Mouse (Mus musculus) thymus, postnatal 4 days (tissue): ENCODE data around the gene Rab27a.

Source experiments
- DNase-seq: peaks from one replicate; pipeline ENCODE4 v3.0.0; 2021

The Rab27a gene

GRCm38 (mm10) chr9:73044146-73045079 lies at the start of gene Rab27a:
Gene Rab27a (plus strand): TSS chr9:73044854.
- DNase-seq, result peak; percentile 94

DNA sequence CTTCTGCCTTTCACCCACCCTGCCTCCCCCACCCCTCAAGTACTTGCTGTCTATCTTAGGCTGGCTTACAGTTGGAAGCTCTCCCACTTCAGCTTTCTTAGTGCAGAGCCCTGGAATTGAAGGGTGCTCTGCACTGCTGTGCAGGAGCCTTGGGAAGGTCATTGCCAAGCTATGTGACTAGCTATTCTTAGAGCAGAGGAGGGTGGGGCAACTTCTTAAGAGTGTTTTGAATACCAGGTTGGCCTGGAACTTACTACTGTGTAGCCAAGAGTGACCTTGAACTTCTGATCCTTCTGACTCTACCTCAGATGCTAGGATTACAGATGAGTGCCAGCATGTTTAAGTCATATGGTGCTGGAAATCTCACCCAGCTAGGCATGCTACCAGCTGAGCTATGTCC lies 48.5 kb upstream of the Rab27a start:
- DNase-seq, result no peak

DNA sequence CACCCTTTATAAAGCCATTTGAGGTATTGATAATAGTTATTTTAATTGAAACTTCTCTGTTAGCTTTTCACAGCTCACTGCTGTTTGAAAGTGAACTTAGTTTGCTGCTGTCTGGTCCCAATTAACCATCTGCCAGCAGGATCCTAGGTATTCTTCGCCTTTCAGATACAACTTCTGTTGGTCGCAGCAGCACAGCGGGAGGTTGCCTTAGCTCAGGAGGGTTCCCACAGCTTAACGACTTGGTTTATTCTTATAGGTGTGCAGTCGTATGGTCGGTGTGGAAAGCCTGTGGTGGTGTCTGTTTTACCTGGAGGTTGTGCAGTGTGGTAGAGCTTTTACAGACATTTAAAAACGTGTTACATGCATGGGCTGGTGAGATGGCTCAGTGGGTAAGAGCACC lies 47.8 kb upstream of the Rab27a start:
- DNase-seq, result no peak

- DNase-seq, result no peak
Measured at GRCm38 (mm10) chr9:73000487-73000886, 44.2 kb upstream of the Rab27a start.

DNA sequence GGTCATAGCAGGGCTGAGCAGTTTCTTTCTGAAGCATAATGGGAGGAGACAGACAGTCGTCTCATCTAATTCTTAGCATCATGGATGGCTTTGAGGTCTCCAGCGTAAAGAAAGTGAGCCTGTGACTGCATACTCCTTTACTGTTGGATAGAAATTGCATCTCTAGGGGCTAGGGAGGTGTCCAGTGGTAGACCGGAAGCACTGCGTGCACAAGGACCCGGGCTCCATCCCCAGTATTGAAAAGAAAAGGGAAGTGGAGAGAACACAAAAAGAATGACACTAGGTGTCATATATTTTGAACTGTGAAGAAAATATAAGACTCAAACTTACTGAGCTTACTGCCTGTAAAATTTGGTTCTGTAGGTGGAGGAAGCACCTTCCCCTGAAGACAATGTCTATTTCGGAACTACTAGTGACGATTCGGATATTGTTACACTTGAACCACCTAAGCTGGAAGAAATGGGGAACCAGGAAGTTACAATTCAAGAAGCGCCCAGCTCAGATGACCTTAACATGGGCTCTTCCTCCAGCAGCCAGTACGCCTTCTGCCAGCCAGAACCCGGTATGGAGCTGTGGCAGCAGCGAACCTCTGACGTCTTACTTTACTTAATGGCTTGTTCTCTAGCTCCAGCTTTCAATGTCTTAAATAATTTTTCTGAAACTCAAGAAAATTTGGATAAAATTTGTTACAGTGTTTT lies 43.2 kb upstream of the Rab27a start:
- no peak for DNase-seq

GRCm38 (mm10) chr9:73002177-73002576 lies 42.5 kb upstream of the Rab27a start:
- DNase-seq, result no peak

GRCm38 (mm10) chr9:73004076-73004475 lies 40.6 kb upstream of the Rab27a start:
- DNase-seq, result no peak

DNA sequence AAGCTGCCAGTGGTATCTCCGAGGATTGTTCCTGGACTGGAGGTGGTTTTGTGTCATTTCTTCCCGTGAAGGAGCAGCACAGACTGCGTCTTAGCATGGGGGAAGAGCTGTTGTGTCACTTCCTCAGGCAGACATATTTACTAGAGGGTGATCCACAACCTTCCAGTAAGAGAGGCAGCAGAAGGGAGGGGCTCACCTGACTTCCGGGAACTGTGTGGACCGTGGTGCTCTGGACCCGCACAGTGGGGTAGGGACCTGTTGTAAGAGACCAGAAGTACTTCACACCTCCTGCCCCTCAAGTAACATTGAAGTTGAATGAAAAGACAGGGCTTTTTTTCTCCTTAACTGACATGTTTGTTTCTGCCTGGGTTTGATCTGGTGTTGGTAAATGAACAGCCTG lies 39.5 kb upstream of the Rab27a start:
- DNase-seq, result no peak

DNA sequence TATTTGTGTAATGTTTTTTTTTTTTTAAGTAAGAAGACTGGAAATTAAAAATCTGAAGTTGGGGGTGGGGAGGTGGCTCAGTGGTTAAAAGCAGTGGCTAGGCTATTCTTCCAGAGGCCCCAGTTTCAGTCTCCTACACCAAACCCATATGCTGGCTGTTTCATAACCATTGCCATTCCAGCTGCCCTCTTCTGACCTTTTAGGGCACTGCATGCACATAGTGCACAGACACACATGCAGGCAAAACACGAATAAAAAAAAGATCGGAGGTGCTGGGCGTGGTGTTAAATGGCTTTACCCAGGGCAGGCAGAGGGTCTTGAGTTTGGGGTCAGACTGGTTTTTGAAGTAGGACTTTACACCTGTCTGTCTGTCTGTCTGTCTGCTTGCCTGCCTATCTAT lies 38.5 kb upstream of the Rab27a start:
- peak; percentile 50 for DNase-seq

GRCm38 (mm10) chr9:73008384-73008783 lies 36.3 kb upstream of the Rab27a start:
- no peak for DNase-seq

DNA sequence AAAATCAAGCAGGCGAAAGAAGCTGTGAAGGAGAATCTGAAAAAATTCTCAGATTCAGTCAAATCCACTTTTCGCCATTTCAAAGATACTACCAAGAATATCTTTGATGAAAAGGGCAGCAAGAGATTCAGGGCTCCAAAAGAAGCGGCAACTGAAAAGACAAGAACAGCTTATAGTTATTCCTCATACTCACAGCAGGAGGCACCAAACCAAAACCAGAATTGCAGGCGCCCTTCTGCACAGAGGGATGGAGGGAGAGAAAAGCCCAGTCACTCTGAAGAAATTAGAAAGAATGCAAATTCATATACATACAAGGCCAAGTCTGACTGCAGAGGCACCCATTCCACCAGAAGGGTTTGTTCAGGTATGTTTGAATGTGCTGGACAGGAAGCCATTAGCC lies 32.0 kb upstream of the Rab27a start:
- no peak for DNase-seq

- no peak for DNase-seq
Measured at GRCm38 (mm10) chr9:73014724-73015123, 29.9 kb upstream of the Rab27a start.

- DNase-seq, result no peak
Measured at GRCm38 (mm10) chr9:73019841-73020240, 24.8 kb upstream of the Rab27a start.

DNA sequence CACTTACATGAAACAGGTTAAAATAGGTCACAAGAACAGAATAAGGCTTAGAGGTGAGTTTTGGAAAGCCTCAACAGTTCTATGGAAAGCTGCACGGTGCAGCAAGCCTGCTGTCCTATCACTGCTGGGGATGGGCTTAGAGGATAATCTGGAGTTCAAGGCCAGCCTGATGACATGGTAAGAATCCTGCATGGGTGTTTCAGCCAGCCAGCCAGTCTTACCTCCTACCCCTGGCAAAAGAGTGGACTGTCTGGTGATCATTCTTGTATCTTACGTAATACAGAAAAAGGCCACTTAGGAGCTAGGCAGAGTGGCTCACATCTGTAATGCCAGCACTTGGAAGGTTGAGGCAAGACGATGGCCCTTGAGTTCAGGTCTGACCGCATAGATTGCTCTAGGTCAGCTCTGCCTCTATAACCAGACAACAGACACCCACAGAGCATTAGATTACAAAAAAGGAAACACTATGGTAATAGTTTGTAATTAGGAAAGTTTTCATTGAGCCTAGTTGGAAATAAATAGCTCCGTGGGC lies 24.0 kb upstream of the Rab27a start:
- DNase-seq, result no peak

DNA sequence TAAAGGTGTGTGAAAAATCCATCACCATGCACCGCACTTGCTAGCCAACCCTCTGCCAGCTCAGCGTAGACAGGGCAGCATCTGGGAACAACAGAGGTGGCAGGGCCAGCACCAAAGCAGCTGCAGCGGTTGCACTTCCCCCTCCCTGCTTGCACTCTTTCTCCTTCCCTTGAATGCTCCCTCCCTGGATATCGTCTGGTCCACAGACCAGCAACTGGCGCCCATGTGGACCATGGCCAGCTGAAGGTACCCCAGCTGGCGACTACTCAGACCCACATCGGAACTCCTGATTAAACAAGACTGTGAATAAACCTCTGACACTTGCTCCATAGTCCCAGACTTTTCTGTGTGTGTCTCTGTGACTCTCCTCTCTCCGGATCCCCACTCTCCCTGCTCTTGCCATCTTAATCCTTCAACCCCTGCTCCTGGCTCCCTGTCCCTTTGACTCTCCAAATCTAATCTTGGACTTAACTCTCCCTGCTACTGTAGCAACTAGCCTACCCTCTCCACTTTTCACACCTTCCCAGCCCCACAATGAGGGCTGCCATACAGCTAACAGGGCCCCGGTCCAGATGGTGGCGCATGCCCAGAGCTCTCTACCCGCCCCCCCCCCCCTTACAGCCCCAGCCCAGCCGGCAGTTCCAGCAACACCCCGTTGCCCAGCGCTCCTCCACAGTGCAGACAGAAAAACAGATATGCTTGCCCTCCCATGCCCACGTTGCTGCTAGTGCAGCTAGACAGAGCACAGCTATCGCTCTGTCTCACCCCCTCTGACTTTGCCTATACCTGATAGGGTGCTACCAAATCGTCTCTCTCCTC lies 18.6 kb upstream of the Rab27a start:
- DNase-seq, result no peak

DNA sequence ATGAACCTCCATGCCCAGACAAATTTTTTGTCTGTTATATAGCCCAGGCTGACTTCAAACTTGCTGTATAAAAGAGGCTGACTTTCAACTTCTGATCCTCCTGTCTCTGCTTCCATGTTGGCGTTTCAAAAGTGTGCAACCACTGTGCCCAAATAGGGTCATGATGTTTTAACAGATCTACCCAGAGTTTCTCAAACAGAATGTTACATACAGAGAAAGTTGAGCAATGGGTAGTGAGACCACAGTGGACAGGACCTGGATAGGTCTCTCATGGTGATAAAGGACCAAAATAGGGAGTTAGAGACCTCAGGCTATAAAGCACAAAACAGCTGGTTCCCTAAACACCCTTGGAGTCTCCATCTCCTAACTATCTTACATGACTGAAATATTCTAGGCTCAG lies 14.2 kb upstream of the Rab27a start:
- no peak for DNase-seq

DNA sequence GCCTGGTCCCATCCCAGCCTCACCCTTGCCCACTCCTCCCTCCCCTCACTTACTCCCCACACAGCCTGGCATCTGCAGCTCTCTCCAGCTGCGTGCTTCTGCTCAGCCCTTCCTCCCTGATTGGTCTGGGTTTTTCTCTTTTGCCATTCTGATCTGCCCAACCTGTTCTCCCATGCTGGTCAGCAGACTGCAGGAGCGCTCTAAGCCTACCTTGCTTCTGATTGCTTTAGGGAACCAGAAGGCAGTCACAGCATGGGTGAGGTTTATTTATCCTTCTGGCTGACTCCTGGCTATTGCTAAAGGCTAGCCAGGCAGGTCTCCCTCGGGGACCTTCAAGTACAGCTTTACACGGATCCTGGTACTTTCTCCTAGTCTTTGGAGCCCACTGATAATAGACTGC lies 13.2 kb upstream of the Rab27a start:
- no peak for DNase-seq

DNA sequence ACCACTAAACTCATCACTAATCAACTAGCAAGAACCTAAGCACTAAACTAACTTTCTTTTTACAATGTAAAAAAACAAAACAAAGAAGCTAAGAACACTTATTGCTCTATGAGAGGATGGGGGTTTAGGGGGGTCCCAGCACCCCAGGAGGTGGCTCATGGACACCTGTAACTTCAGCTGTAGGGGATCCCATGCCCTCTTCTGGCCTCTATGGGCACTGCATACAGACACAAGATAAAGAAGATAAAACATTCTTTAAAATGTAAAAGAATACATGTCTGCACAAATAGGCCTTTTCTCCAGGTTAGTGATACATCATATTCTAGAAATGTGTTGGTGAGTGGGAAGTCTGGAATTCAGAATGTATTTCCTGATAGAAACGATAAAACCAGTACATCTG lies 11.2 kb upstream of the Rab27a start:
- no peak for DNase-seq

DNA sequence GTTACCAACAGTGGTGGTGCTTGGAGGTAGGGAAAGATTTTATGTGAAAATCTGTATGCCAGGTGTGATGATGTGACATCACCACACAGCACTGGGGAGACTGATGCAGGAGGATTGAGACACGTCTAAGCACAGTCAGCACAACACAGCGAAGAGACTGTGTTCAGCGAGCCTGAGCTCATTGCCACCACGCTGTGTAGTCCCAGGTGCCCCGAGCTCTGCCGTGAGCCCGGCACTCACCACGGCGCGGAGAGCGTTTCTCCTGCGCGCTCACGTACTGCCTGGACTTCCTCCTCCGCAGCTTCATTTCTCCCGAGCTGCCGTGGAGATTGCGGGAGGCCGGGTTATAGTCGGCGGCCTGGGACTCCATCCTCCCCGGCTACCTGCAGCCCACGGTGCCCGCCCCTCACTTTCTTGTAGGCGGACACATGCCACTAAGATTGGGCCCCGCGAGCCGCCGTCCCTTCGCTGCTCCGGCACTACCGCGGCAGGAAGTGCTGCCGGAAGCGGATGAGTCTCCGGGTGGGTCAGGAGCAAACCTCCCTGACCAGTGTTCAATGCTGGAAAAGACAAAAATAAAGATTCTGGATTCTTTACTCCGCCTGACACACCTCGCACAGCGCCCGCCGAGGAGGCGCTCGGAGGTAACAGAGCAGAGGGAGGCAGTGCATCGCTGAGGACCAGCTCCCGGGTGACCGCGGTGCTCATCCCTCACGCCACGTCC lies 5.3 kb upstream of the Rab27a start:
- DNase-seq, result peak; percentile 96

DNA sequence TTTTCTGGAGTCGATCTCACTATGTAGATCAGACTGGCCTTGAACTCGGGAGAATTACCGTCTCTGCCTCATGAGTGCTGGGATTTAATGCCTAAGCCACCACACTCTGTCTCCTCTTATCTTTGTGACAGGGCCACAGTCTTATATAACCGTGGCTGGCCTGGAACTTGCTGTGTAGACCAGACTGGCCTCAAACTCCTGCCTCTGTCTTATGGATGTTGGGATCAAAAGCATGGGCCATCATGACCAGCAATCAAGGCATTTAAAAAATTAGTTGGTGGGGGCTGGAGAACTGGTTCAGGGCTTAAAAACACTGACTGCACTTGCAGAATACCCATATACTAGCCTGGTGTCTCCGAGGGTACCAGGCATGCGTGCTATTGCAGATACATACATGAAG lies 4.6 kb upstream of the Rab27a start, which contains the start of gene Pigb:
Gene Pigb (minus strand): TSS at position 299 of the 400 bp plus-strand sequence.
- DNase-seq, result no peak

DNA sequence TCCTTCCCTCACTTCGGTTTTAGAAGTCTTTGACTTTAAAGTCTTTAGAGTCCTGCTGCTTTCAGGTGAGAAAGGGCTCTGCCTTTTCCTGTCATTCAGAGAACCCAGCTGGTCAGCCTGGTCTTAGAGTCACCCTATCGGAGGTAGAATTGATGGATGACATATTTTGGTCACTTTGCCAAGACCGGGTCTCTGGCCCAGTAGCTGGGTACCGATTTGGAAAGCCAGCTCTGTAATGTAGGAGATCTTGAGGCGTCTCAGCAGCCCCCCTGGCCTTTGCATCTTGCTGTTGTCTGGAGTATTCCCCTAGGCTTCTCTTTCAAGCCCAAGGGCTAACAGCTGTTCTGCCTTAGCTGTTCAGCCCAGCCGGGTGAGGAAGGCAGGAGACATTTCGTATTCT lies 550 bp downstream of the Rab27a start:
- peak; percentile 37 for DNase-seq

DNA sequence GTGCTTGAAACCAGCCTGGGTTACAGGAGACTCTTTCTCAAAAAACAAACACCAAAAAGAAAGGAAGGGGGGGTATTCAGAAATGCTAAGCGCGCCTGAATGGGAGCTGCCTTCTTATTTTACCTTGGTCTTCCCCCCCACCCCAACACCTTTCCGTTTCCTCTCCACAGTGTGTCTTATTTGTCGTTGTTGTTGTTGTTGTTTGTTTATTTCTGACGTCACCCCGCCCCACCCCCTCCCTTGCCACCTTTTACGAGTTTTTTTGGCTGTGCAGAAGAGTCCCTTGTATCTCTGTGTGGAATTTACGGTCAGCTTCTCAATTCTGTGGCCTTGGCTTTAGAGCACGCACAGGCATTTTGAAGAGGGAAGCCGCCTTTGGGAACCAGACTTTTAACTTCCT lies 1.1 kb downstream of the Rab27a start:
- DNase-seq, result no peak
